Mouse (Mus musculus) E14TG2a.4 (cell line): ENCODE results near the gene Hist1h1c.
"Not testable (repeated sequence)": the region's sequence is repeated elsewhere in the genome, so short reads cannot be mapped to it uniquely, and the experiment has no call there.

ENCODE experiments used
- H3K27me3 ChIP-seq: 2 replicates; pipeline ENCODE4 v1.6.1; 2014; ENCODE audit warnings: low read length, control low read depth; ENCODE audit not compliant: insufficient read depth
- H3K36me3 ChIP-seq: 2 replicates; pipeline ENCODE4 v1.6.1; 2014; ENCODE audit warnings: low read length, control low read depth; ENCODE audit not compliant: insufficient read depth
- H3K4me1 ChIP-seq: replicated peaks from 2 replicates; pipeline ENCODE4 v1.6.1; 2014; ENCODE audit warnings: low read depth, low read length, control low read depth
- H3K4me3 ChIP-seq: replicated peaks from 2 replicates; pipeline ENCODE4 v1.5.1; 2014; ENCODE audit warnings: mild to moderate bottlenecking, low read length
- H3K9me3 ChIP-seq: 2 replicates; pipeline ENCODE4 v1.6.1; 2014; ENCODE audit warnings: low read length, control low read depth
- CTCF ChIP-seq: conservative IDR thresholded peaks from 2 replicates; pipeline ENCODE4 v1.5.1; 2014; ENCODE audit warnings: low read length
- NANOG ChIP-seq: IDR thresholded peaks from 2 replicates; pipeline ENCODE4 v1.6.1; 2014; ENCODE audit warnings: borderline replicate concordance, low read length, mixed read lengths
- POU5F1 ChIP-seq: IDR thresholded peaks from 2 replicates; pipeline ENCODE4 v1.6.1; 2014; ENCODE audit warnings: low read length, borderline replicate concordance

Hist1h1c gene

DNA sequence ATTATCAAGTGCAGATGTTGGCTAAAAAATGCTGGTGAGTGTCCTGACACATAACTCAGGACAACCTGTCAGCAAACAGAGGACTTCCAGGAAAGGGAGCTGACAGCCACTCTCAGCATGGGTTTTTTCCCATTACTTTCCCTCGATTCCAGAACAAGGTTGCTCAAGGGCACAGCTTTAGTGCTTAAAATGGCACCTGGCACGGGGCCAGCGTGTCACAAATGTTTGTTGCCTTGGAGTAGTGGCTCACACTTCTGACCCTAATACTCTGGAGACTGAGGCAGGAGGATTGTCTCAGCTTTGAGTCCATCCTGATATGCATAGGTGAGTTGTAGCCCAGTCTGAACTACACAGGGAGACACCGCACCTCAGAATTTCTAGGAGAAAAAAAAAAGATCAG, 30.0 kb upstream of the Hist1h1c start:
- no peak for TF ChIP-seq NANOG
- no peak for TF ChIP-seq CTCF
- TF ChIP-seq POU5F1, result no peak
- H3K36me3 ChIP-seq, result no peaks in the 10 kb centered on the region
- peaks cover 14% of the 10 kb centered on the region for H3K4me1 ChIP-seq
- no peaks in the 10 kb centered on the region for H3K9me3 ChIP-seq
- no peak overlapping the region for H3K4me3 ChIP-seq
- H3K27me3 ChIP-seq, result peaks cover 51% of the 10 kb centered on the region

GRCm38 (mm10) chr13:23709714-23710373, 28.8 kb upstream of the Hist1h1c start:
- TF ChIP-seq CTCF (no peak), POU5F1 (no peak), NANOG (no peak)
- Histone ChIP-seq H3K27me3 (peaks cover 51% of the 10 kb centered on the region), H3K4me3 (peak overlapping the region; percentile 48), H3K36me3 (no peaks in the 10 kb centered on the region), H3K9me3 (no peaks in the 10 kb centered on the region), H3K4me1 (peaks cover 14% of the 10 kb centered on the region)

GRCm38 (mm10) chr13:23710374-23711089, 28.1 kb upstream of the Hist1h1c start, which contains the start of gene Hfe:
TSS of gene Hfe (minus strand) at chr13:23710854.
- Histone ChIP-seq H3K9me3 (no peaks in the 10 kb centered on the region), H3K36me3 (no peaks in the 10 kb centered on the region), H3K27me3 (peaks cover 51% of the 10 kb centered on the region), H3K4me1 (peaks cover 14% of the 10 kb centered on the region), H3K4me3 (peak within 1 kb of the TSS; percentile 48)
- TF ChIP-seq NANOG (no peak), CTCF (no peak), POU5F1 (no peak)

- TF ChIP-seq NANOG (no peak), POU5F1 (no peak), CTCF (no peak)
- H3K27me3 ChIP-seq, result peaks cover 4% of the 10 kb centered on the region; the same call in 1 of the 2 replicates
- no peak overlapping the region for H3K4me3 ChIP-seq
- H3K4me1 ChIP-seq, result peaks cover 11% of the 10 kb centered on the region; the same call in 1 of the 2 replicates
- no peaks in the 10 kb centered on the region for H3K36me3 ChIP-seq
- H3K9me3 ChIP-seq, result no peaks in the 10 kb centered on the region
Observed at GRCm38 (mm10) chr13:23716261-23717042, 22.2 kb upstream of the Hist1h1c start.

DNA sequence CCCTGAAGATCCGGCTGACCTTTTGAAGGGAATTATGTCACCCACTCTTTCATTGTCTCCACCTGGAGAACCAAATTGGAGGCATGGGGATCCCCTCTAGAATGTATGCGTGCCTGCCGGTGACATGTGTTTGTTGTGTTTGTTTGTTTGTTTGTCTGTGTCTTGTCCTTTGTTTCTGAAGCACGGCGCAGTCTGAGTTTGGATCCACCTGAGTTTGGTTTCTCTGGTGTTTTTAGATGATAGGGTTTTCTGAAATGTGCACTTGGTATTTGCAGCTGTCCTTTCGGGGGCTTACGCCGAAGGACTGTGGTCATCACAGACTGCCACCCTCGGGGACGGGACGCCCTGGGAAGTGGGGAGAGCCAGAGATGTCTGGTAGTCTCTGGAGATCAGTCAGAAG, 21.4 kb upstream of the Hist1h1c start:
- H3K9me3 ChIP-seq, result no peaks in the 10 kb centered on the region
- TF ChIP-seq NANOG, result no peak
- TF ChIP-seq POU5F1, result no peak
- TF ChIP-seq CTCF, result no peak
- H3K36me3 ChIP-seq, result no peaks in the 10 kb centered on the region
- H3K4me1 ChIP-seq, result peaks cover 11% of the 10 kb centered on the region; the same call in 1 of the 2 replicates
- H3K4me3 ChIP-seq, result no peak overlapping the region
- no peaks in the 10 kb centered on the region for H3K27me3 ChIP-seq

GRCm38 (mm10) chr13:23717593-23718245, 20.9 kb upstream of the Hist1h1c start:
- not testable (repeated sequence) for H3K4me3 ChIP-seq, H3K9me3 ChIP-seq, H3K27me3 ChIP-seq, H3K36me3 ChIP-seq
- peaks cover 11% of the 10 kb centered on the region; the same call in 1 of the 2 replicates for H3K4me1 ChIP-seq

GRCm38 (mm10) chr13:23724239-23724638, 14.4 kb upstream of the Hist1h1c start:
- H3K4me1 ChIP-seq, result peaks cover 4% of the 10 kb centered on the region; the same call in 1 of the 2 replicates
- peaks cover 19% of the 10 kb centered on the region for H3K27me3 ChIP-seq
- no peaks in the 10 kb centered on the region for H3K36me3 ChIP-seq
- no peaks in the 10 kb centered on the region for H3K9me3 ChIP-seq
- no peak overlapping the region for H3K4me3 ChIP-seq
- TF ChIP-seq NANOG (no peak), POU5F1 (no peak), CTCF (no peak)

DNA sequence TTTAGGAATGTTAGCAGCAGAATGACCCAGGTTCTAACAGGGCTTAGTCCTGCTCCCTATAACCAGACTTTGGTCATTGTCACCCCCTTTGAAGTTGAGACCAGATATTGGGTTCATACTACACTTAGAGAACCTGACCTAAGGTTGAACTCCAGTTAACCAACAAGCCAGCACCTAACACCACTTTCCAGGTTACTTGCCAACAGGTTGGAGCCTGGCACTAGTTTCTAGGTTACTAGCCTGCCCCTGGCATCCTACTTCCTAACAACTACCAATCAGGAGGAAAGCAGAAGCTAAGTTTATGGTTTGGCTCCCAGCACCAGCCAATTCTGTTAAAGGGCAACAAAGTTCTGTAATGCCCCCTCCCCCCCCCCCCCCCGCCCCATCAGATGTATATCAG, 13.4 kb upstream of the Hist1h1c start:
- TF ChIP-seq CTCF, result no peak

More for the DNA sequence above, 13.4 kb upstream of the Hist1h1c start:
- H3K4me1 ChIP-seq, result peaks cover 5% of the 10 kb centered on the region; the same call in 1 of the 2 replicates
- H3K27me3 ChIP-seq, result peaks cover 21% of the 10 kb centered on the region
- H3K4me3 ChIP-seq, result no peak overlapping the region
- no peaks in the 10 kb centered on the region for H3K36me3 ChIP-seq
- H3K9me3 ChIP-seq, result no peaks in the 10 kb centered on the region
